Mouse (Mus musculus) brain, embryonic 14.5 days (tissue): ENCODE measurements around the gene Supt5. TPM values are rescaled to one million over a fixed set of nuclear protein-coding genes. Genes with fewer than 3 reads are reported as not detected.

Experiments used
- DNase-seq: peaks from one replicate; pipeline ENCODE4 v3.0.0-alpha.2; 2011; ENCODE audit warnings: low read depth
- CTCF ChIP-seq: fragments of 200-500 bp; IDR thresholded peaks from 2 replicates; pipeline ENCODE4 v1.5.1; 2012; ENCODE audit warnings: inconsistent platforms, mild to moderate bottlenecking, moderate library complexity, borderline replicate concordance; ENCODE audit not compliant: insufficient read depth, insufficient read length; ENCODE audit errors: extremely low read depth
- POLR2A ChIP-seq: fragments of 200-500 bp; IDR thresholded peaks from 2 replicates; pipeline ENCODE4 v1.6.1; 2012; ENCODE audit warnings: mild to moderate bottlenecking, inconsistent platforms, borderline replicate concordance; ENCODE audit not compliant: poor library complexity, insufficient read depth, insufficient read length, severe bottlenecking; ENCODE audit errors: extremely low read depth
- polyA plus RNA-seq: library from polyadenylated mRNA; depleted of rRNA; stranded (reverse); fragments of >200 nt; gene quantifications from 2 replicates; pipeline ENCODE4 v1.2.3, GENCODE M21; 2012; rRNA removed

Gene Supt5
- polyA plus RNA-seq, 1 experiment, result 118 TPM

- DNase-seq, result peak; percentile 97
- TF ChIP-seq POLR2A (peak; percentile 95), CTCF (no peak)
Measured at GRCm38 (mm10) chr7:28267129-28268041, 71.2 kb downstream of the Supt5 start, which contains the start of gene Eid2. Gene Eid2 (plus strand): TSS chr7:28267881.

- TF ChIP-seq POLR2A (no peak), CTCF (no peak)
- DNase-seq, result no peak
Measured at GRCm38 (mm10) chr7:28265391-28265790, 73.2 kb downstream of the Supt5 start.

Other genes starting within 250 kb of the Supt5 start
- gene 9530053A07Rik, start 209.3 kb downstream of the Supt5 start, polyA plus RNA-seq, result 0.04 and 0.05 TPM in 2 replicates
- 177 and 202 TPM in 2 replicates for gene Fbl, start 169.0 kb downstream of the Supt5 start, polyA plus RNA-seq
- gene Dyrk1b, start 159.3 kb downstream of the Supt5 start, polyA plus RNA-seq, result 40.1 and 43.3 TPM in 2 replicates
- 62.0 and 63.2 TPM in 2 replicates for gene Eid2, start 70.9 kb downstream of the Supt5 start, polyA plus RNA-seq
- gene Eid2b, start 61.0 kb downstream of the Supt5 start, polyA plus RNA-seq, result 40.9 and 46.6 TPM in 2 replicates
- gene Selenov, start 47.6 kb downstream of the Supt5 start, polyA plus RNA-seq, result 0.50 and 0.81 TPM in 2 replicates
- 30.3 and 43.3 TPM in 2 replicates for gene Dll3, start 36.5 kb downstream of the Supt5 start, polyA plus RNA-seq
- 105 and 134 TPM in 2 replicates for gene Timm50, start 26.7 kb downstream of the Supt5 start, polyA plus RNA-seq
- gene Rps16, start 11.9 kb upstream of the Supt5 start, polyA plus RNA-seq, result 1,173 and 1,238 TPM in 2 replicates
- gene Plekhg2, start 33.9 kb upstream of the Supt5 start, polyA plus RNA-seq, result 20.2 and 35.0 TPM in 2 replicates
- 4.1 and 4.3 TPM in 2 replicates for gene Zfp36, start 41.5 kb upstream of the Supt5 start, polyA plus RNA-seq
- 46.5 and 57.7 TPM in 2 replicates for gene Med29, start 54.0 kb upstream of the Supt5 start, polyA plus RNA-seq
- 95.0 and 105 TPM in 2 replicates for gene Paf1, start 54.2 kb upstream of the Supt5 start, polyA plus RNA-seq
- 2.8 and 3.3 TPM in 2 replicates for gene Gmfg, start 98.7 kb upstream of the Supt5 start, polyA plus RNA-seq
- 61.1 and 87.9 TPM in 2 replicates for gene Lrfn1, start 113.2 kb upstream of the Supt5 start, polyA plus RNA-seq
- not detected in 2 replicates for gene Ifnl2, start 171.7 kb upstream of the Supt5 start, polyA plus RNA-seq
- not detected in 2 replicates for gene Ifnl3, start 184.1 kb upstream of the Supt5 start, polyA plus RNA-seq
- not detected in 2 replicates for gene Sycn, start 202.1 kb upstream of the Supt5 start, polyA plus RNA-seq
- gene Nccrp1, start 208.5 kb upstream of the Supt5 start, polyA plus RNA-seq, result 0.08 and 0.11 TPM in 2 replicates